Mouse (Mus musculus): ENCODE measurements around the gene Zbtb37.

GRCm38 (mm10) chr1:161038968-161039721 is 4.5 kb upstream of the Zbtb37 start:
- TF ChIP-seq FLI1 (IDR thresholded peaks at IDR 0.05; ENCODE audit: low read length) (no peak), GATA1 (IDR thresholded peaks at IDR 0.05; ENCODE audit: borderline replicate concordance, low read length) (no peak)
